Mouse (Mus musculus): ENCODE data around the gene Ppp1r3e.

DNA sequence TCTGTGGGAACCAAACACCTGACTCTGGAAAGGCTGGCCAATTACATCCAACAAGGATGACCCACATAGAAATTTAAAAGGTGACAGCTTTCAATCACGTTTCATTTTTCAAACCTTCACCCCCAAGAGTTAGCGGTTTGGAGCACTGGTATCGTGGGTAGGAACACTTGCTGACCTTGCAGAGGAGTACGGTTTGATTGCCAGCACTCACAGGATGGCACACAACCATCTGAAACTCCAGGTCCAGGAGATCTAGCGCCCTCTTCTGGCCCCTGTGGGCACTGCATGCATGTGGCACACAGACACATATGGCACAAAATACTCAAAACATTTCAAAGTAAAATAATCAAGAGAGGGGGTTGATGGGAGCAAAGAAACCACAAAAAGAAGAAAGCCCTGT is 10.4 kb downstream of the Ppp1r3e start:
- TF ChIP-seq CHD2 (IDR thresholded peaks at IDR 0.05; ENCODE audit: low read depth, low read length) (no peak), ZNF384 (IDR thresholded peaks at IDR 0.05; ENCODE audit: low read depth, low read length) (no peak), MAFK (IDR thresholded peaks at IDR 0.05; ENCODE audit: insufficient read depth, low read depth, low read length) (no peak)

All from ES-E14 (cell line).